Mouse (Mus musculus): ENCODE measurements around the gene Cald1.

DNA sequence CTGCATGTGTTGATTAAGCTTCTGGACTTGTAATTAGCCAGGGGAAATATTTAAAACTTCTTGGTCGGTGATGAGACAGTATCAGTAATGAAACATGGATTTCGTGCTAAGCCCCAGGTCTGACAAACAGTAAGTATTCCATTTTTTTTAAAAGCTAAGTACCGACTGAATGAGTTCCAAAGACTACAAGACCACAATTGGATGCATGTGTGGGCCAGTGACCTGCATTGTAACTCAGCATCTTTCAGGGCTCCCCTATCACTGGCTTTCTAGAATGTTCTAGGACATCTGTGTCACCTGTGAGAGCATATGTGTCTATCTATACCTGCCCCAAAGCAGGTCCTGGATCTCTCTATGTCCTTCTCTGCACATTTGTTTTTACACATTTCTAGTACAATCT lies 984 bp upstream of the Cald1 start:
- no peak for TF ChIP-seq POLR2A (IDR thresholded peaks at IDR 0.05; ENCODE audit: control insufficient read depth, low read depth, low read length)
- TF ChIP-seq CTCF (IDR thresholded peaks at IDR 0.05; ENCODE audit: control insufficient read depth, insufficient read depth, insufficient replicate concordance, low read depth, low read length) = no peak
